Mouse (Mus musculus) gastrocnemius, postnatal 25 days (tissue): Measurements from ENCODE around the gene Shmt2. TPM values are rescaled to one million over a fixed set of nuclear protein-coding genes. Genes with fewer than 3 reads are reported as not detected.

Source experiments
- DNase-seq: peaks from one replicate; pipeline ENCODE4 v3.0.0; 2022
- total RNA-seq, 2 experiments: library from RNA; stranded (reverse); gene quantifications; 1 replicate in 1 of 2; 2 replicates in 1 of 2; pipeline ENCODE4 v1.2.3; 2021

The Shmt2 gene
- total RNA-seq, 2 experiments from 2014 or later = 24.9 to 26.6 TPM

DNA sequence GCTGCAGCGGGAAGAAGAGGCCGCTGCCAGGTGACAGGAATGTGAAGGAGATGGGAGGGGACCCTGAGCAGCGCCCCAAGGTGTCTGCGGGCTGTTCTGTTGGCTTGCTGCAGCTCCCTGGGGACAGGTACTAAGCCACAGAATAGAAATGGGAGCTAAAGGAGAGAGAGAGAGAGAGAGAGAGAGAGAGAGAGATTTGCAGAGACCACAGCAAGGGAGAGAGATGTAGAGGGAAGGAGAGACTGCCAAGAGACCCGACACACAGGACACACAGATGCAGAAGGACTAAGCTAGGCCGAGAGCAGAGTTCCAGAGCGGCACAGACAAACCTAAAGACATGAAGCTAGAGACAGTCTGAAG is 10.0 kb downstream of the Shmt2 start:
- DNase-seq = no peak

DNA sequence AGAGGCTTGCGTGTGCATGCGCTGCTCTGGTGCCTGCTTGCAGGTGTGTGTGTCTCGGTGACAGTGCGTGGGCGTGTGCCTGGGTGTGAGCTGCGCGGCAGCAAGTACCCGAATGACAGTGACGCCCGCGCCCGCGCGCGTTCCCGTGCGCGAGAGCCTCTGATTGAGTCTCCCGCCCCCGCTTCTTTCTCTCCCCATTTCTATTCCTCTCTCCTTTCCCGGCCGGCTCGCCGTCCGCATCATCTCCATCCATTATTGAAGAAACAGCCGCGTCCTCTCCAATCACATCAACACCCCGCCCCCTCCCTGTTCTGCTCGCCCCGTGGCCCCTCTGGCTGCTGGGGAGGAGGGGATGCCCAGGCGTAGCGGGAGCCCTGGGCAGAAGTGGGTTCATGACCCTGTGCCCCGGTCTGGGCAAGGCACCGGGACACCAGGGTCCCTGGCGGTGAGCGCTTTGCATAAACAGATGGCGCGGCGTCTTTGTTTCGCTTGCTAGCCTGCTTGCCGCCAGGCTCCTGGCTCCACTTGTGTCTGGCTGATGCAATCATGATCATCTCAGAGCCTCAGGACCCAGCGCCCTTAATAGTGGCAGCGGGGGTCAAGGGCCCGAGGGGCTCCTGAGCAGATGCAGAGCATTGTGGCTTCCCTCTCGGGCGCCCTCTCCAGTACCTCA is 10.5 kb downstream of the Shmt2 start:
- DNase-seq = no peak

- DNase-seq = no peak
Measured at GRCm38 (mm10) chr10:127510895-127511617, 11.2 kb downstream of the Shmt2 start.

GRCm38 (mm10) chr10:127509837-127510701 is 12.2 kb downstream of the Shmt2 start:
- DNase-seq = no peak

- peak; percentile 63 for DNase-seq
Measured at GRCm38 (mm10) chr10:127509051-127509836, 13.0 kb downstream of the Shmt2 start.

- peak; percentile 59 for DNase-seq
Measured at GRCm38 (mm10) chr10:127508239-127508638, 14.0 kb downstream of the Shmt2 start.

DNA sequence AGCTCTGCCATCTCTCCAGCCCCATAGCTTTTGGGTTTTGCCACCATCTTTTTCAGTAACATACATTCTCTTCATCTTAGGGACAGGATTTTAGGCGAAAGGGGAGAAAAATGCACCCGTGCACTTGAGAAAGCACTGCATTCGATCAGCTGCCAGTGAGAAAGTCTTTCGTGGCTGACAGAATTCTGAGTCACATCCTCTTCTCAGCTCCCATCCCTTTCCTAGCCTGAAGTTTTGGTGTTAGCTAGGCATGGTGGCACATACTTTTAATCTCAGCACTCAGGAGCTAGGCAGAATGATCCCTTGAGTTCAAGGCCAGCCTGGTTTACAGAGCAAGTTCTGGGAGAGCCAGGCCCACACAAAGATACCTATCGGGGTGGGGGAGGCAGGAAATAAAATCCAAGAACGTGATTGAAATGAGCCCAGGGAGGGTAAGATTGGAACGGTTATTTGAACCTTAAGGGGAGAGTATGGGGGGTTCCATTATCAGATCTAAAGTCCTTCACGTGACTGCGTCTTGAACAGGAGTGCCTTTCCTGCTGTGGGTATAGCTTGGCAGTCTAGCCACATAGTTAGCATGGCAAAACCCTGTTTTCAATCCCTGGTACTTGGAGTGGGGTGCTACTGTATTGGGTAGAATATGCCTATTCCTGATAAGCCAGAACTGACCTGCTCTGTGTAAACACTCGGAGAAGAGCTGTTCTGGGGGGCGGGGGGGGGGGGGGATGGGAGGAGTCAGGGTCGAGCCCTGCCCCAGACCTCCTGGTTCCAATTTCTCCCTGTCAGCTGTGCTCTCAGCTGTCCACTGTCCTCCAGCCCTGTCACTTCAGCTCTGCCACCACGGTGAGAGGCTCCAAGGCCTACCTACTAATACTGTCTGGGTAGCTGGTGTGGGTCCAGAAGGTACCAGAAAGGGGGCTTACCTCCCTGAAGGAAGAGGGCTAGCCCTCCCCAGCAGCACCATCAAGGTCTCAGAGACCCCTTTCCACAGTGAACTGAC is 21.1 kb downstream of the Shmt2 start, which contains the start of gene Stac3:
Stac3 (plus strand) TSS at position 793 of the 1,000 bp plus-strand sequence.
- DNase-seq = peak; percentile 69

DNA sequence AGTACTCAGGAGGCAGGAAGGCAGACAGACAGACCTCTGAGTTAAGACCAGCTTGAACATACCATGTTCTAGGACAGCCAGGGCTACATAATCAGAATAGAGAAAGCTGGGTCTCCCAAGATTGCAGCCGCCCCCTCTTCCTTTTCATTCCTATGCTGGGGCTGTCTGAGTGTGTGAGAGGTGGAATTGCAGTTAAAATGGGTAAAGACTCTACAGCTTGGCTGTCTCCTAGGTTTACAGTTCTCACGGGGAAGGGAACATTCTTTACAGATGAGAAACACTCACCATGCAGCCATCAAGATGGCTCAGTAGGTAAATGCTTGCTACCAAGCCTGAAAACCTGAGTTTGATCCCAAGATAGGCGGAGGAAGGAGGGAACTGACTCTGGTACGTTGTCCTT is 22.2 kb downstream of the Shmt2 start:
- DNase-seq = no peak

GRCm38 (mm10) chr10:127499516-127499915 is 22.7 kb downstream of the Shmt2 start:
- DNase-seq = no peak

DNA sequence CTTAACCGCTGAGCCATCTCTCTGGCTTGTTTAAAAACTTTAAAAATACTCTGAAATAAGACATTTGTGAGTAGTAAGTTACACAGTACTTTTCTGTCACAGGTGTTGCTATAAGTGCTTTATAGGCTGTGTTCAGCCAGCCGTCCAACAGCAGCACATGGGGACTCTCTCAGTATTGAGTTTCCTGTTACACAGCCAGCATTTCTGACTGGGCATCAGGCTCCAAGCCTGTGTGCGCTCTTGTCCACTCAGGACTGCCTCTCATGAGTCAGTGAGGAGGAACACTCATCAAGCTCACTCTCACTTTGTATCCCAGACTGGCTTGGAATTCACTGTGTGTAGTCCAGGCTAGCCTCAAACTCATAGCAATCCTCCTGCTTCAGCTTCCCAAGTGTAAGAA is 26.1 kb downstream of the Shmt2 start:
- no peak for DNase-seq

DNA sequence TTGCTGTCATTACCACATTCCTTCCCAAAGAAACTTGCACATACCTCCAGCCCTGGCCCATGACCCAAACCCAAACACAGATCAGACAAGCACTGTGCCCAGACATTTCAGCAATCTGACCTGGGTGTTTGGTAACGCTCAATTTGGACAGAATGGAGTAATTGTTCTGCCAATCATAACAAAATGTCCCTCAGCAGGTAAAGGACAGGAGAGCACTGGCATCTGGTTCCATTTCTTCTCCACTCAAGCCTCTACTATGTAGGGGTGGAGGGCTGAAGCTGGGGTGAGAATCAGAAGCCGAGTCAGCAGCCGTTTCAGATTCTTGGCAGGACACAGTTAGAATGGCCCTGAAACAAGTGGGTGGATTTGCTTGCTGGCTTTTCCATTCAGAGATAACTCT is 30.1 kb downstream of the Shmt2 start:
- DNase-seq = no peak

DNA sequence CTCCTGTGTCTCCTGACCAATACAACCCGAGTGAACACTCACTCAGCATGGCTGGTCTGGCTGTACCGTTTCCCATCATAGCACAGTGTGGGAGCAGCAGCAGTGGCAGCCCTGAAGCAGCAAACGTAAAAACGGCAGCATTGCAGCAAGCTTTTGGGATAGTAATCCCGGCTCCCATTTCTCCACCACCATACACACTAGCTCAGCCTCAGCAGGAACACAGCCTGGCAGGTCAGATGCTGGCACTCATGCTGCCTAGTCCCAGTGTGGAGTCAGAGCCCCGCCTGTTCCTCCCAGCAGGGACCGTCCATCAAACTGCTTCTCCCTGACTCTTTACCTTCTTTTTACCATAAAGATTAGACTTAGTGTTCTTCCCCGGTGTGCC is 31.1 kb downstream of the Shmt2 start:
- no peak for DNase-seq

- DNase-seq = no peak
Measured at GRCm38 (mm10) chr10:127490160-127491127, 31.8 kb downstream of the Shmt2 start.

GRCm38 (mm10) chr10:127488856-127489255 is 33.4 kb downstream of the Shmt2 start:
- no peak for DNase-seq

DNA sequence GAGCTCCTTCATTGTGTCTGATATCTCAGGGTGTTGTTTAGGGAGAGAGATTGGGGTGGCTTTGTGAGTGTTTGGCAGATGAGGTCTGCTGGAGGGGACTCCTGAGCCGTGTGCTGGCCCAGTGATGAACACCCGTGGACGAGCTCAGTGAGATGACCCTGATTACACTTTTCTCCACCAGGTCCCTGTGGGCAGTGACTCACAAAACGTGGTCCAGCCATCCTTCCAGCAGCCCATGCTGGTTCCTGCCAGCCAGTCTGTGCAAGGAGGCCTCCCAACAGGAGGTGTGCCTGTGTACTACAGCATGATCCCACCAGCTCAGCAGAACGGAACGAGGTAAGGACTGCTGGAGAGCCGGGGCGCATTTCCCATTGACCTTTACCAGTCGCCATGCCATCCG is 37.0 kb downstream of the Shmt2 start:
- no peak for DNase-seq

DNA sequence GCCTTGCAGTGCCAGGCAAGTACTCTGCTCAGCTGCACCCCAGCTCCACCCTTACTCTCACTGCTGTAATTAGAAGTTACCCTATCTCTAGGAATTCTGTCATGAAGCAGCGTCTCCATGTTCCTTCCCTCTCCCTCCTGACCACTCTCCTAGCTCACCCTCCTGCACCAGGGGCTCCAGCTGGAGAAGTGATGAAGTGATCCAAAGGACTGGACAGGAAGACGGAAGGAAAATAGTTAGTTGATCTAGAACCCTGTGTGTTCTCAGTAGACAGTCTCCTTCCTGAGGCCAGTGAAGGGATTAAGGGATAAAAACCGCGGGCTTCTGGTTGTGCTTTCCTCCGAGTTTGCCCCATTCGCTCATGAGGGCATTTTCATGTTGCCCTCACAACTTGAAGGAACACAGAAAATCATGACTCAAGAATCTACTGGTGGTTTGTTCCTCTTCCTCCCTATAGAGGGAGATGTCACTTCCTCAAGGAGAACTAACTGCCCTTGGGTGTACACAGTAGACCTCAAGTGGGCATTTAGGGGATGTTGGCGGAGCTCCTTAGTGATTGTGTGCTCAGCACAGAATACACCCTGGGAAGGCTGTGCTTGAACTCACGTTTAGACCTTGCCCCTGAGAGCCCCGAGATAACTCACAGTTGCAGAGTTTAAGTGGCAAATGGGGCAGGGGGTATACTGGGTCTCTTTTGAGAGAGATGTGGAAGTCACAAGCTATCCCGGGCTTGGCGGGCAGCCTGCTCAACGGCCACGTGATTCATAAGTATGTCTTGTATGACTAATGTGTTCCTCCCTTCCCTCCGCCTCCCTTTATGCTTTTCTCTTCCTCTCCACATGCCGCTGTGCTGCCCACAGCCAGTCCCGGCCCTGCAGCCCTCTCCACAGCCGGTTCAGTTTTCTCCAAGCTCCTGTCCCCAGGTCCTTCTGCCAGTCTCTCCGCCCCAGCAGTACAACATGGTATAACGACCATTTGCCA is 41.1 kb downstream of the Shmt2 start:
- DNase-seq = peak; percentile 47

DNA sequence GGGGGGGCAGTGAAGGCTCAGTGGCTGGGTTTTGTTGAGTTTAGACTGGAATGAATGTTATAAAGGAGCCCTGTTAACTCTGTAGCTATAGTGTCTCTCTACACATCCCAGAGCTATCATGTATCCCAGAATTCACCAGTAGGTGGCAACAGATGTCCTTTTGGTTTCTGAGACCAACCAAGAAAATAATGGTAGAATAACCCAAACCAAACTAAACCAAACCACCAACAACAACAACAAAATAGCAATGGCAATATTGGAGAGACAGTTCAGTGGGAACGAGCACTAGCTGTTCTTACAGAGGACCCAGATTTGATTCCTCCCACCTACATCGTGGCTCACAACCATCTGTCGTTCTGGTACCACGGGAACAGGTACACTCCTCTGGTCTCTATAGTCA is 43.1 kb downstream of the Shmt2 start:
- no peak for DNase-seq

DNA sequence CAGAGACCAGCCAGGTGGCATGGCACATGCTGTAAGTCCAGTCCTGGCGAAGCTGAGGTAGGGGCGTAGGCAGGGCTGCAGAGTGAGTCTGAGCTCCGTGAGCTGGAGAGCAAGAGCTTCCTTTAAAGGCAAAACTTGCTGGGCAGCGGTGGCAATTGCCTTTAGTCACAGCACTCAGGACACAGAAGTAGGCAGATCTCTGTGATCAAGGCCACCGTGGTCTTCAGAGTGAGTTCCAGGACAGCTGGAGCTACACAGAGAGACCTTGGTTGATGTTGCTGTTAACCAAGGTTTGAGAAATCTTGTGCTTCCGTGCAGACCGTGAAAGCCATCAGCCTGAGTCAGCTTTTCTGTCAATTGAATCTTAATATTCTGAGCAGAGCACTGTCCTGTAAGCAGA is 44.9 kb downstream of the Shmt2 start:
- DNase-seq = no peak
